Mouse (Mus musculus) layer of hippocampus, adult 18-20 months (tissue): ENCODE measurements around the gene Prkce. TPM values are rescaled to one million over a fixed set of nuclear protein-coding genes. Genes with fewer than 3 reads are reported as not detected.
A peak's percentile ranks its signal among the peaks of the same experiment; 100 is the strongest.

Experiments
- DNase-seq, 2 experiments: peaks; one replicate each; pipeline ENCODE4 v3.0.0; 2022; ENCODE audit warnings: low spot score in 2 of 2
- total RNA-seq, 2 experiments: library from RNA; stranded (reverse); gene quantifications; 2 replicates each; pipeline ENCODE4 v1.2.3; 2021

The Prkce gene
- total RNA-seq, 2 experiments from 2014 or later = 388 to 410 TPM

DNA sequence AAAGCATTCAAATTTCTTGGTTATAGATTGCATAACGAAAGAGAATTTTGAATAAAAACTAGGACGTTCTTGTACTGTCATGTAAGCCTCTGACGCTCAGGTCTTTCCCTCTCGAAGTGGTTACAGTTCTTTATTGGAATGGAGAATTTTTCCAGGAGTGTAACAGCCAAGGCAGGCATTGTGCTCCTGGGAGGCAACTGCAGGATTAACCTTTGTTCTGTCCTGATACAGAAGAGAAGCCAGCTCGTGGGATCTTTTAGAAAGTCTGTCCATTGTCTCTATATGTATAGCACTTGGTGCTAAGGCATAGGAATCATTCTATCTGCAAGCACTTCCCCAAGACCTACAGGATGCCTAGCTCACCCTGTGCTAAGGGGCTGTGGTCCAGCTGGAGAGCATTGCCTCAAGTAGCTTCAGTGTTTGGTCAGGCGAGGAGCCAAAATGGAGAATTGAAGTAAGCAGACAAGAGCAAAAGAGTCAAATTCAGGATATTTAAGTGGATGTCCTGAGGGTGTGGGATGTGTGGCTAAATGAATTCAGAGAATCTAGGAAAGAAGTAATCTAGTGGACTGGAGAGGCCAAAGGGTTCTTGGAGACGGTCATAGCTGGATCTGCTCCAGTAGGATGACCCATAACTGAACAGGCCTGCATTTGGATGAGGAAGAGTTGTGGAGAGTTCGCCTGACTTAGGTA is 240.5 kb downstream of the Prkce start:
- DNase-seq = no peak

DNA sequence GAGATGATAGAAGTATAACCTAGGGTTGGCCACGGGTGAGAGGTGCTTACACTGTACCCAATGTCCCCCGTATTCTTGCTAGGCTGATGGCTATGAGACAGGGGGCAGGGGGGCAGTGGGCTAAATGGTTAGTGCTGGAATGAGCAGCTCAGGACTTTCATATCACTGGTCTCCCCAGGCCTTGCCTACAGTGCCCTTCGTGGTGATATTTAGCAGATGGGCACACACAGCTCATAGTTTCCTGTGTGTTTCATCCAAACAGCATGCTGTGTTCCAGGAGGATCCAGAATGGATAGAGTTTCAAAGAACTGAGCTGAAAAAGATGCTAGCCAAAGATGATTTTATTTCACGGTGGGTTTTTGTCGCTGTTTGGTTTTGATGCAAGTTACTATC is 241.0 kb downstream of the Prkce start:
- no peak for DNase-seq

DNA sequence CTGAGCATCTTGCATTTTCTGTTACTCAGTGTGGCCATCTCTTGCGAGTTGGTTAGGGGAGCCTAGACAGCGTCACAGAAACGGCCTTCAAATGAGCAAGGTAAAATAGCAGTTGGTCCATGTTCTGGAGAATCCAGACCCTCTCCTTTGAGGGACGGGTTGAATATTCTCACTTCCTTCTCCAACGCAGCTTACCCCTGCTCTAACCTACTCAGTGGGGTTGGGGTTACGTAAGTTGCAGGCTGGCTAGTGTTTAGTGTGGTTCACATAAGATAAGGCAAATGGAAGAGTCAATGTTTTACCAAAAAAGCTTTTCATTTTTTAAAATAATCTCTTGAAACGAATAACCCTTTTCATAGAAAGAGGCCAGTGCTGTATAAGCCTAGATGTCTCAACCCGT is 241.9 kb downstream of the Prkce start:
- no peak for DNase-seq

DNA sequence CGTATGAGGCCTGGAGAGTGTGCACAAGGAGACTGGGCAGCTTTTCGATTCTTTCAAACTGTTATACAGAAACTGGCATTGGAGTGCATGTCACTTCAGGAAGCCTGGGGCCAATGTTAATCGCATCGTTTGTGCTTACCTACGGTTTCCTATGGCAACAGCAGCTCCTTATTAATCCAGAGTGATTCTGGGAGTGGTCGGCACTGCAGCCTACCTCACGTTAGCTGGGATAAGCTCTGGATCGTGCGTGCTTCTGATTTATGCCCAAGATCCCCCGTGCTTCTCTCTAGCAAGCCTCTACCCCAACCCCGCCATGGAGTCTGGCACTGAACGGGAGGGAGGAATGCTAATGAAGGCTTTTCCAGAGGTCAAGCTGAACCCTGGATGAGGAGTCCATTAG is 242.9 kb downstream of the Prkce start:
- no peak for DNase-seq

DNA sequence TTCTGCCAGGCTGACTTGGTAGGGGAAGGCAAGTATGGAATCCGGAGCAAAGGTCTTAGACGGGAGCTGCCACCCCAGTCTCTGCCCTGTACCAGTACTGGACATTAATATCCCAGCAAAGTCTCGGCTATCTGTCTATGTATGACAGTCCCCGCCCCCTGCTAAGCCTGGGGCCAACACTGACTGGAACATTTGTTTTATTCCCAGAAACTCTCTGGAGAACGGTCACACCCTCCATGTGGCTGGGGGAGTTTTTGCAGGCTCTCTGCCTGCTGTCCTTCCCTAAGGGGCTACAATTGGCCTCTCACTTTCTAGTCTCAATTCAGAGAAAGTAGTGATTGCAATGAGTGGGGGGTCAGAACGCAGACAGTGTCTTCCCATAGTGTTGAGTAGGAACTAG is 244.6 kb downstream of the Prkce start:
- DNase-seq = no peak

- no peak for DNase-seq
Measured at GRCm38 (mm10) chr17:86414608-86415007, 247.0 kb downstream of the Prkce start.

GRCm38 (mm10) chr17:86415989-86416388 is 248.4 kb downstream of the Prkce start:
- DNase-seq = peak in 1 of 2 experiments; percentile 70

GRCm38 (mm10) chr17:86418334-86418733 is 250.7 kb downstream of the Prkce start:
- no peak for DNase-seq

DNA sequence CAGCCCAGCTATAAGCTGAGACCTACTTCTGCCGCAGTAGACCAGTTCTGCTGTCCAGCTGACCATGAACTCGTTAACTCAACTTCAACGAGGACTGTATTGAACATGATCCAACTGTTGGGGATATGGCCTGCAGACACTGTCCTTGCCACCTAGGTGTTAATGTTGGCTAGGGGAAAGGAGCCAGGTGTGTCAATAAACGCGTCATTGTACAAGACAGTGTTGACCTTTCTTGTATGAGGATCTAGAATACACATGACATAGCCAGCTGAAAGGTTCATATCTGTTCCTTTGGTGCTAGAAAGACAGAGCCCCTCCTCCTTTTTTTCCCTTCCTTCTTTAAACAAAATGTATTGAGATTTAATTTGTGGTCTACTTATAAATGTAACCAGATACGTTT is 251.6 kb downstream of the Prkce start:
- no peak for DNase-seq

GRCm38 (mm10) chr17:86420646-86421338 is 253.2 kb downstream of the Prkce start:
- peak in 1 of 2 experiments; percentile 71 for DNase-seq

DNA sequence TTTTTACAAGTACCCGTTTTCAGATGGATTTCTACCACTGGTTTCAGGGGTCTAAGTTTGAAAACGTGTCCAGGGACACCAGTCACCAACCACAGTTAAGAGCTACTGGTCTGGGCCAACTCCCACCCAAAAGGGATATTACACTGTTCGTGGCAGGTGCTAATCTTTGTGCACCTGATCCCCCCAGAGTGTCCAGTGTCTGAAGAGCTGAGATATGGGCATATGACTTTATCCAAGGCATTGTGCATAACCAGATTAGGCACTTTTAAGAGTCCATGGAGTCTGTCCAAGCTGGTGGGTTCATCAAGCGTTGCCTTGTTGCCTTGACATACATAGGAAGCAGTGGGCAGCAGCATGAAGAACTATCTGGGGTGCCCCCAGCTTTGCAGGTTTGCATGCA is 254.4 kb downstream of the Prkce start:
- no peak for DNase-seq

DNA sequence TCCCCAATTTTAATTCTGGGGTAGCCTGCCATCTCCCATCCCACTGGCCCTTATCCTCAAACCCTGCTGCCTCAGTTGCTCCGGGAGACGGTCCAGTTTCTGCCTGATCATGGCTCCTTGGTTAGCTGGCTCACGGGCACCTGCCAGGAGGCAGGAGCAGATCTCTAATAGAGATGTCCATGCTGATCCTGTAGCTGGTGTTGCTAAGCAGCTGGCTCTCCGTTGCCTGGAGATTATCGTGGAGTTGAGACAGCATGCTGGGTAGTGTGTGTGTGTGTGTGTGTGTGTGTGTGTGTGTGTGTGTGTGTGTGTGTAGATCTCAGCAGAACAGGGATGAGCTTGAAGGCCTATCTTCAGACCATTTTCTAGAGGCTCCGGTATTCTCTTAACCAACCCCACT is 262.3 kb downstream of the Prkce start:
- DNase-seq = no peak

GRCm38 (mm10) chr17:86433117-86433516 is 265.5 kb downstream of the Prkce start:
- no peak for DNase-seq

- DNase-seq = peak in 1 of 2 experiments; percentile 60
Measured at GRCm38 (mm10) chr17:86433813-86434212, 266.2 kb downstream of the Prkce start.

DNA sequence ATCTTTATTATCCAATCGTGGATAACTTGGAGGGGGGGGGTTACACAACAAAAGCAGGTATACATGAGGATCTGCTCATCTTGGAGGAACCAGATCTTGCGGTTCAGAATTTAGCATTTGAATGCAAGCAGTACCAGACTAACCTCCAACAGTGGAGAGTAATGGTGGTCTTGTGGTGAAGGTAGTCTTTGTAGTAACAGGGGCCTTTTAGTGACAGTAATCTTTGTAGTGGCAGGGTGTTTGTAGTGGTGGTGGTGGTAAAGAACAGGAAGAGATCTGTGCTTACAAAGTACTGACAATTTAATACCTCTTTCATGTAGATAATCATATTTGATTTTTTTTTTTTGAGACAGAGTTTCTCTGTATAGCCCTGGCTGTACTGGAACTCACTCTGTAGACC is 267.2 kb downstream of the Prkce start:
- DNase-seq = no peak

DNA sequence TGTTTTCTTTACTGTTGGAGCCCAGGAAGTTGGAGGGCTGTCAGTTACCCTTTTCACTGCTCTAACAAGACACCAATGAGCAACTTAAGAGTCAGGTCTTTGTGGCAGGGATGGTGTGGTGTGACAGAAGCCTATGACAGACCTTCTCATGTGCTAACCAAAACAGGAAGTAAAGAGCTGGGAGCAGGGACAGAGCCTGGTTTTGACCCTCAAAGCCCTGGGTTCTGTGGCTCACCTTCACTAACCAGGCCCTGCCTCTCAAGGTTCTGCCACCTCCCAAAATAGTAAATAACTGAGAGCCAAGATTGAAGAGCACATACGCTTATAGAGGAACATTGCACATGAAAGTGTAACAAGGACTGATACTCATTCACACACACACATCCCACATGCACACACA is 268.0 kb downstream of the Prkce start:
- DNase-seq = no peak

DNA sequence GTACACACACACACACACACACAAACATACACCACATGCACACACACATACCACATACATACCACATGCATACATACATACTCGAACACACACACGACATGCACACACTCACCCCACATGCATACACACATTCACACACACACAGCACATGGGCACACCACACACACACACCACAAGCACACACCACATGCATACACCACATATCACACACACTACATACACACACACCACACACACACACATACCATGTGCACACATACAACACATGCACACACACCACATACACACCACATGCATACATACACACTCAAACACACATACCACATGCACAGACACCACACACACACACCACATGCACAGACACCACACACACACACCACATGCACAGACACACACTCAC is 268.4 kb downstream of the Prkce start:
- DNase-seq = no peak

DNA sequence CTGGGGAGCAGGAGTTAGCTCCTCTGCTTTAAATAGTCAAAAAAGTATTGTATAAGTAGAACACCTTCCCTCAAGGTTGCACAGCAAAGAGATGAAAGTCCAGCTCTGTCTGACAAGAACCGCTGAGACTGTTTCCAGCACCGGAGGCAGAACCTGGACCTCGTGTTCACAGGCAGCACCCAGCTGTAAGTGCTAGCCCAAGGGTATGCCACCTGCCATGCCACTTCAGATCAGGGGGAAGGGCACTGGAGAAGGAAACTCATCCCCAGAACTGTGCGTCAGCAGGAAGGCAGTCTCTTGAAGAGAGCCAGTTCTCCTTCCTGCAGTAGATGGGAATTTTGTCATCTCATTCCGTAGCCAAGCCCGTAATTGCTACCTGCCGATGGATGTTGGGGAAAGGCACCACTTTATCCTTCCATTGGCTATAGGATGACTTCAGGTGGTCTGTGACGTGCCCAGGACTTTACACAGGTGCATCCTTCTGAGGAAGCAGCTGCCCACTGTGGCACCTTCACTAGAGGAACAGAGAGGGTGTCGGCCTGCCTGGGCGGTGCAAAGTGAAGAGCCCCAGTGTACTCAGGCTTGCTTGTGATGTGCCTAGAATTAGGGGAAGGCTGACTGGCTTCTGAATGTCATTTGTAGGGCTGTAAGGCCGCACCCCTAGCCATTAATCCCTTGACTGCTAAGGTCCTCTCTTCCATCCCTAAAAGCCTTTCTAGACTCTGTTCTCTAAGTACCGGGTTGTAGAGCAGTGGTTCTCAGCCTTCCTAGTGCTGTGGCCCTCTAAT is 269.2 kb downstream of the Prkce start:
- DNase-seq = no peak

DNA sequence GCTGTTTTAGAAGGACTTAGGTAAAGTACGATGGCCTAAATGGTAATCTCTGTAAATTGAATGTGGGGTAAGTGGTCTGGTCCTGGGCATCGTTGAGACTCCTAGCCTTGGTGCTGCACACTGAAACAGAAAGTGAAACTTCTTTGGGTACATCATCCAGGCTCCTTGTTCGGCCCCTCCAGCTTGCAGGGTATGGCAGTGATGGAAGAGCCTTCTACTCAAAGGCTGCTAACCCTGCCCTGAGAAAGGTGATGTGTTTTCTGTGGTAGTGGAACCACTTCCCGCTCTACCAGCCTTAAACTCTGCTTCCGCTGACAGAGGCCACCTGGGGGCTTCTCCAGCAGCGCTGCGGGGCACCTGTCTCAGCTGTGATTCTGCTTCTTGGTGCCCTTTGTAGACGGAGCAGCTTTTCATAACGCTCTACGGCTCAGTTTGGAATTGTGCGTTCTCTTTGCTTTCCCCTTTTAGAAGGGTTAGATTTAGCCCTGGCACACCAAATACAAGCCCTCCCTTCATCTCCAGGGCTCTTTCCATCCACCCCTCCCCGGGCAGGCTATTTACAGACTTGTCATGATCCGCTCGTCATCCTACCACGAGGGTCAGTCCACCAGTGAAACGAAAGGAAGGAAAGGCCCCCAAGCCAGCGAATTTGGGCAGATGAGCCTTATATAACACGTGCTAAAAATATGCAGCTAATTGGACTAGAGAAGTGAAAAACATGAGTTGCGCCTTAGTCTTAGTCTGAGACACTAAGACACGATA is 270.1 kb downstream of the Prkce start:
- peak; percentile 50 to 69 for DNase-seq

DNA sequence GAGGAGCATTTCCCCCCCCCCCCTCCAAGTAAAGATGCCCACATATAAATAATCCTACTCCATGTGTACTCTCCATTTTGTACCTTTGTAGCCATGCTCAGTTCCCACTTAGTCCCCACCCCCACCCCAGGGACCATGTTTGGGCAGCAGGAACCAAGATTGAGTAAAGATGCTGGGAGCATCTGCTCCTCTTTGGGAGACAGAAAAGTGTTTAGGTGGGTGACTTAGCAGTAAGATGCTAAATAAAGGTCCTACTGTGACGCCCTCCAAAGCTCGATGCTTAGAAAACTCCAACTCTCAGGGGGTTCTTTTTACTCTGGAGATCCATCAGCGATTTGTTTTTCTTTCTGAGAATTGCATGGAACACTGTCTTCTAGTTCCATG is 270.7 kb downstream of the Prkce start:
- no peak for DNase-seq

DNA sequence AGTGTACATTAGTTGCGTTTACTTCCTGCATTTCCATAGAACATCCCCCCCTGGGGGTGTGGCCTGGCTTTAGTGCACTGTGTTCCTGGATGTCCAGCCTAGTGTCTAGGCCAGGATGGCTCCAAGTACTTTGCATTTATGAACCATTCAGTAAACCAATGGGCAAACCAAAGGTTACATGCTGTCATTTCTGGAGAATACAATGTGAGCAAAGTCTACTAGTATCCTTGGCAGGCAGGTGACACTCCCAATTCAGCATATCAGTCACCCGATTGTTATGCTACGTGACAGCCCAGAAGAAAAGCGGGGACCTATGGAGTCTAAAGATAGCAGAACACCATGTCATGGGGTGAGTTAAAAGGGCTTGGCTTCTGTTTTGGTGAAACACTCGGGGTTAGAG is 271.2 kb downstream of the Prkce start:
- no peak for DNase-seq

- DNase-seq = no peak
Measured at GRCm38 (mm10) chr17:86441098-86441497, 273.5 kb downstream of the Prkce start.
